Mouse (Mus musculus) urinary bladder, adult 2 months (tissue): ENCODE measurements around the gene Pithd1. TPM values are rescaled to one million over a fixed set of nuclear protein-coding genes. Genes with fewer than 3 reads are reported as not detected.
"Not testable (repeated sequence)": the region's sequence is repeated elsewhere in the genome, so short reads cannot be mapped to it uniquely, and the experiment has no call there.

ENCODE experiments used
- DNase-seq: peaks from one replicate; pipeline ENCODE4 v3.0.0; 2022; ENCODE audit warnings: low spot score
- polyA plus RNA-seq: library from polyadenylated mRNA; depleted of rRNA; stranded (reverse); fragments of >200 nt; gene quantifications from 2 replicates; pipeline ENCODE4 v1.2.3, GENCODE M21; 2012

Pithd1 gene
- polyA plus RNA-seq, 1 experiment, result 46.9 TPM

GRCm38 (mm10) chr4:135986301-135986942 lies 642 bp downstream of the Pithd1 start:
- DNase-seq, result no peak

- DNase-seq, result no peak
Observed at GRCm38 (mm10) chr4:135985769-135986168, 1.3 kb downstream of the Pithd1 start.

- DNase-seq, result no peak
Observed at GRCm38 (mm10) chr4:135985193-135985592, 1.9 kb downstream of the Pithd1 start.

- DNase-seq, result no peak
Observed at GRCm38 (mm10) chr4:135984556-135984955, 2.5 kb downstream of the Pithd1 start.

- no peak for DNase-seq
Observed at GRCm38 (mm10) chr4:135981524-135982063, 5.5 kb downstream of the Pithd1 start.

GRCm38 (mm10) chr4:135980223-135980622 lies 6.8 kb downstream of the Pithd1 start:
- not testable (repeated sequence) for DNase-seq

GRCm38 (mm10) chr4:135976146-135976545 lies 10.9 kb downstream of the Pithd1 start:
- no peak for DNase-seq

- DNase-seq, result no peak
Observed at GRCm38 (mm10) chr4:135972911-135973811, 13.9 kb downstream of the Pithd1 start.

GRCm38 (mm10) chr4:135972556-135972906 lies 14.5 kb downstream of the Pithd1 start, which contains the start of gene Lypla2:
TSS of gene Lypla2 (minus strand) at chr4:135972626.
- DNase-seq, result peak; percentile 82

GRCm38 (mm10) chr4:135971805-135972555 lies 15.1 kb downstream of the Pithd1 start:
- no peak for DNase-seq

- DNase-seq, result no peak
Observed at GRCm38 (mm10) chr4:135970585-135970984, 16.5 kb downstream of the Pithd1 start.

- DNase-seq, result no peak
Observed at GRCm38 (mm10) chr4:135969070-135969750, 17.9 kb downstream of the Pithd1 start.

- DNase-seq, result no peak
Observed at GRCm38 (mm10) chr4:135968271-135968869, 18.7 kb downstream of the Pithd1 start.

- no peak for DNase-seq
Observed at GRCm38 (mm10) chr4:135967086-135967760, 19.8 kb downstream of the Pithd1 start.

- no peak for DNase-seq
Observed at GRCm38 (mm10) chr4:135966283-135966682, 20.8 kb downstream of the Pithd1 start.

GRCm38 (mm10) chr4:135965113-135965512 lies 22.0 kb downstream of the Pithd1 start:
- no peak for DNase-seq

- peak; percentile 66 for DNase-seq
Observed at GRCm38 (mm10) chr4:135964426-135964825, 22.6 kb downstream of the Pithd1 start.

- DNase-seq, result peak; percentile 83
Observed at GRCm38 (mm10) chr4:135963457-135964193, 23.4 kb downstream of the Pithd1 start, which contains the start of gene Gale. TSS of gene Gale (plus strand) at chr4:135963727.

GRCm38 (mm10) chr4:135962946-135963345 lies 24.1 kb downstream of the Pithd1 start:
- DNase-seq, result no peak

- DNase-seq, result no peak
Observed at GRCm38 (mm10) chr4:135962198-135962597, 24.9 kb downstream of the Pithd1 start.
